Mouse (Mus musculus): ENCODE data around the gene Sun5.
"Not testable (repeated sequence)": the region's sequence is repeated elsewhere in the genome, so short reads cannot be mapped to it uniquely, and the experiment has no call there.

Sun5 gene

GRCm38 (mm10) chr2:153809921-153810320, 61.0 kb downstream of the Sun5 start:
- no peak for DNase-seq (ENCODE audit: extremely low read depth, low read depth, low spot score)

- no peak for DNase-seq (ENCODE audit: extremely low read depth, low read depth, low spot score)
These were observed 62.0 kb downstream of the Sun5 start for GRCm38 (mm10) chr2:153808841-153809240.

GRCm38 (mm10) chr2:153808146-153808545, 62.7 kb downstream of the Sun5 start:
- DNase-seq (ENCODE audit: extremely low read depth, low read depth, low spot score), result no peak

GRCm38 (mm10) chr2:153807464-153807863, 63.4 kb downstream of the Sun5 start:
- DNase-seq (ENCODE audit: extremely low read depth, low read depth, low spot score), result not testable (repeated sequence)

Measured in fat pad, adult 2 months (tissue).